Mouse (Mus musculus) MEL (cell line): Measurements from ENCODE around the gene Rcsd1. TPM values are rescaled to one million over a fixed set of nuclear protein-coding genes. Genes with fewer than 3 reads are reported as not detected.

Experiments
- DNase-seq: peaks from one replicate; pipeline ENCODE4 v3.0.0; 2011; ENCODE audit warnings: low read depth, low spot score
- H3K27ac ChIP-seq: 2 replicates; pipeline ENCODE4 v1.5.1; 2012; ENCODE audit warnings: low read depth, mild to moderate bottlenecking, control low read depth, low read length, moderate library complexity; ENCODE audit not compliant: control insufficient read depth
- H3K27me3 ChIP-seq, 2 experiments: fragments of 150-350 bp in 1 of 2; sonication (generic) in 1 of 2; 2 replicates each; pipeline ENCODE4 v1.6.1; 2012; ENCODE audit warnings: low read length in 2 of 2, mild to moderate bottlenecking in 2 of 2, improper control_type of control experiment in 1 of 2, moderate library complexity in 1 of 2; ENCODE audit not compliant: insufficient read depth in 2 of 2, control insufficient read depth in 1 of 2
- H3K36me3 ChIP-seq, 2 experiments: 2 replicates each; pipeline ENCODE4 v1.6.1; 2012 to 2014; ENCODE audit warnings: low read length in 2 of 2, improper control_type of control experiment in 1 of 2, inconsistent platforms in 1 of 2, mild to moderate bottlenecking in 1 of 2; ENCODE audit not compliant: insufficient read depth in 2 of 2, control insufficient read depth in 1 of 2
- H3K4me1 ChIP-seq, 2 experiments: fragments of 150-350 bp in 1 of 2; sonication (generic) in 1 of 2; 2 replicates each; pipeline ENCODE4 v1.6.1; 2012; ENCODE audit warnings: low read length in 2 of 2, improper control_type of control experiment in 1 of 2, mild to moderate bottlenecking in 1 of 2; ENCODE audit not compliant: insufficient read depth in 2 of 2, control insufficient read depth in 1 of 2
- H3K4me3 ChIP-seq, 2 experiments: fragments of 150-350 bp in 1 of 2; sonication (generic) in 1 of 2; 2 replicates each; pipeline ENCODE4 v1.5.1; 2012; ENCODE audit warnings: low read depth in 2 of 2, low read length in 2 of 2, mild to moderate bottlenecking in 2 of 2, moderate library complexity in 2 of 2, control low read depth in 1 of 2, improper control_type of control experiment in 1 of 2; ENCODE audit not compliant: control insufficient read depth in 1 of 2, insufficient read depth in 1 of 2
- H3K79me2 ChIP-seq: 2 replicates; pipeline ENCODE4 v1.6.1; 2012; ENCODE audit warnings: mild to moderate bottlenecking, low read length, moderate library complexity; ENCODE audit not compliant: control insufficient read depth, poor library complexity, insufficient read depth
- H3K9ac ChIP-seq: 2 replicates; pipeline ENCODE4 v1.6.1; 2012; ENCODE audit warnings: low read depth, mild to moderate bottlenecking, control low read depth, low read length, moderate library complexity; ENCODE audit not compliant: control insufficient read depth, poor library complexity, severe bottlenecking
- H3K9me3 ChIP-seq: fragments of 150-350 bp; sonication (generic); replicated peaks from 2 replicates; pipeline ENCODE4 v1.6.1; 2012; ENCODE audit warnings: mild to moderate bottlenecking, low read length, improper control_type of control experiment, moderate library complexity; ENCODE audit not compliant: insufficient read depth
- BHLHE40 ChIP-seq: IDR thresholded peaks from 2 replicates; pipeline ENCODE4 v1.6.1; 2012; ENCODE audit warnings: low read depth, mild to moderate bottlenecking, inconsistent platforms, low read length, improper control_type of control experiment, borderline replicate concordance
- E2F4 ChIP-seq: IDR thresholded peaks from 2 replicates; pipeline ENCODE4 v1.6.1; 2011; ENCODE audit warnings: low read depth, low read length, improper control_type of control experiment, borderline replicate concordance
- EP300 ChIP-seq, 2 experiments: IDR thresholded peaks; 2 replicates each; pipeline ENCODE4 v1.6.1; 2011; ENCODE audit warnings: improper control_type of control experiment in 2 of 2, low read length in 2 of 2, low read depth in 1 of 2, mild to moderate bottlenecking in 1 of 2
- MAX ChIP-seq: IDR thresholded peaks from 2 replicates; pipeline ENCODE4 v1.6.1; 2011; ENCODE audit warnings: low read length, improper control_type of control experiment
- MXI1 ChIP-seq: IDR thresholded peaks from 2 replicates; pipeline ENCODE4 v1.6.1; 2011; ENCODE audit warnings: mild to moderate bottlenecking, low read depth, low read length, improper control_type of control experiment
- MYC ChIP-seq: IDR thresholded peaks from 2 replicates; pipeline ENCODE4 v1.6.1; 2011; ENCODE audit warnings: low read depth, mild to moderate bottlenecking, low read length, improper control_type of control experiment, moderate library complexity
- NELFE ChIP-seq: IDR thresholded peaks from 2 replicates; pipeline ENCODE4 v1.6.1; 2011; ENCODE audit warnings: low read depth, low read length, improper control_type of control experiment
- NRF1 ChIP-seq: IDR thresholded peaks from 2 replicates; pipeline ENCODE4 v1.6.1; 2014; ENCODE audit warnings: low read depth, mild to moderate bottlenecking, inconsistent platforms, low read length, improper control_type of control experiment, moderate library complexity; ENCODE audit not compliant: poor library complexity, insufficient read depth, severe bottlenecking
- POLR2A ChIP-seq, 2 experiments: IDR thresholded peaks; 2 replicates each; pipeline ENCODE4 v1.6.1; 2011 to 2012; ENCODE audit warnings: low read length in 2 of 2, mild to moderate bottlenecking in 2 of 2, control low read depth in 1 of 2, improper control_type of control experiment in 1 of 2, low read depth in 1 of 2, moderate library complexity in 1 of 2; ENCODE audit not compliant: control insufficient read depth in 1 of 2, insufficient read depth in 1 of 2, poor library complexity in 1 of 2
- SIN3A ChIP-seq: IDR thresholded peaks from 2 replicates; pipeline ENCODE4 v1.6.1; 2012; ENCODE audit warnings: low read length, improper control_type of control experiment, inconsistent platforms
- TBP ChIP-seq: IDR thresholded peaks from 2 replicates; pipeline ENCODE4 v1.8.0; 2011; ENCODE audit warnings: low read depth, low read length, improper control_type of control experiment
- TCF12 ChIP-seq: IDR thresholded peaks from 2 replicates; pipeline ENCODE4 v1.6.1; 2014; ENCODE audit warnings: low read depth, mild to moderate bottlenecking, inconsistent platforms, low read length, improper control_type of control experiment, moderate library complexity
- USF1 ChIP-seq: IDR thresholded peaks from 2 replicates; pipeline ENCODE4 v1.6.1; 2014; ENCODE audit warnings: low read depth, mild to moderate bottlenecking, inconsistent platforms, low read length, improper control_type of control experiment, moderate library complexity
- USF2 ChIP-seq, 2 experiments: IDR thresholded peaks; 2 replicates each; pipeline ENCODE4 v1.6.1; 2011 to 2012; ENCODE audit warnings: improper control_type of control experiment in 2 of 2, low read length in 2 of 2, borderline replicate concordance in 1 of 2, inconsistent platforms in 1 of 2, low read depth in 1 of 2, mild to moderate bottlenecking in 1 of 2; ENCODE audit not compliant: insufficient read depth in 1 of 2
- ZKSCAN1 ChIP-seq: IDR thresholded peaks from 2 replicates; pipeline ENCODE4 v1.6.1; 2012; ENCODE audit warnings: low read depth, mild to moderate bottlenecking, inconsistent platforms, low read length, improper control_type of control experiment, moderate library complexity
- polyA plus RNA-seq, 2 experiments: library from polyadenylated mRNA; stranded (reverse) in 1 of 2; unstranded in 1 of 2; fragments of >175 nt in 1 of 2; fragments of >200 nt in 1 of 2; gene quantifications; 2 replicates each; pipeline versions ENCODE4 v1.2.1 to v1.2.4; 2012; ENCODE audit warnings: low replicate concordance in 2 of 2, low read depth in 1 of 2; ENCODE audit not compliant: insufficient read length in 2 of 2, insufficient read depth in 1 of 2, missing spikeins in 1 of 2
- total RNA-seq: library from RNA; depleted of rRNA; stranded (reverse); fragments of 300-350 nt; gene quantifications from 2 replicates; pipeline ENCODE4 v1.2.3, GENCODE M21; 2012

Gene Rcsd1
- total and polyA plus RNA-seq, 3 experiments = 19.0 to 38.0 TPM; not detected in 1

DNA sequence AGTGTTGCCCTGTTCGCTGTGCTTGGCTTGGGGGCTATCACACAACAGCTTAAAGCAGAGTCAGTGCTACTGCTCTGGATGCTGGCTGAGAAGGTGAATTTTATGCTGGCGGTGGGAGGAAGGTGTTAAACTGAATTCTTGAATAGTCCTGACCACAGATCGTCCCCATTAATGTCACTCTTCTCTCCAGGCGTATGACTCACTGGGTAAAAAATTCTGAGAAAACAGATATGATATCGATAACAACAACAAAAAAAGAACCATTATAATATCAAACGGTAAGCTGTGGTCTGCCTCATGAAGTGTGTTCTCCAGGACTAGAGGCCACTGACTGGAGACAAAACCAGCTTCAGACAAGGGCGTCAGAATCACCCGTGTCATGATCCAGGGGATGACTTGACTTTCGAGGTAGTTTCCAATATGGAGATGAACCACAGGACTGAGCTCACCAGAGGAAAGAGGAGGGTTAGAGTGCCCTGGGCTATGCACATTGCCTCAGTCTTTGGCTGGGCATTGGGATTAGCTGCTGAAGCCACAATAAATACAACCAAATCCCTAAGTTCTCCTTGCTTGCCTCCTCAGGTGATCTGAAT is 13.1 kb upstream of the Rcsd1 start (continued):
- no peak for TF ChIP-seq MYC

GRCm38 (mm10) chr1:165718543-165719105 is 9.1 kb upstream of the Rcsd1 start:
- peak; percentile 72 for DNase-seq
- Histone ChIP-seq H3K36me3 (peaks cover 0 to 16% of the 10 kb centered on the region in 2 experiments; a peak in 2 of 4 replicates), H3K4me1 (peaks cover 3 to 27% of the 10 kb centered on the region in 2 experiments; a peak in 3 of 4 replicates), H3K79me2 (no peaks in the 10 kb centered on the region; the same call in 1 of the 2 replicates), H3K4me3 (peak overlapping the region; percentile 51 to 60), H3K27me3 (no peaks in the 10 kb centered on the region), H3K9ac (peak overlapping the region; percentile 77), H3K9me3 (no peaks in the 10 kb centered on the region), H3K27ac (peak overlapping the region; percentile 92)
- TF ChIP-seq POLR2A (IDR thresholded peaks at IDR 0.05; ENCODE audit: control insufficient read depth in 1 of 2, insufficient read depth in 1 of 2, low read depth in 1 of 2, low read length in 2 of 2, poor library complexity in 1 of 2) (peak in 1 of 2 experiments; percentile 40; a peak in 2 of 4 replicates), EP300 (IDR thresholded peaks at IDR 0.05; ENCODE audit: low read depth in 1 of 2, low read length in 2 of 2) (peak; percentile 7 to 26; a peak in 1 of 4 replicates), USF1 (no peak), TBP (peak; percentile 16; the same call in 1 of the 2 replicates), BHLHE40 (peak; percentile 81), TCF12 (no peak), NRF1 (peak; percentile 73), MYC (0 out of 2 replicates have a peak, but pooled peaks have one; percentile 29), SIN3A (peak; percentile 9; the same call in 1 of the 2 replicates), ZKSCAN1 (no peak), NELFE (peak; percentile 4), E2F4 (peak; percentile 80), MXI1 (peak; percentile 46; the same call in 1 of the 2 replicates), MAX (peak; percentile 8; the same call in 1 of the 2 replicates), USF2 (IDR thresholded peaks at IDR 0.05; ENCODE audit: borderline replicate concordance in 1 of 2, insufficient read depth in 1 of 2, low read depth in 1 of 2, low read length in 2 of 2) (no peak)
